Mouse (Mus musculus): ENCODE measurements at regions not wholly inside any gene's neighbourhood (a gene's known extent, or its start where the extent isn't known, plus 50 kb on each side); places are given as distances from the start of the nearest gene placed in this dataset.
A peak's percentile ranks its signal among the peaks of the same experiment; 100 is the strongest.

GRCm38 (mm10) chr14:58253369-58253968, 183.1 kb downstream of the Fgf9 start:
- DNase-seq (ENCODE audit: low read depth, low spot score): no peak

- DNase-seq (ENCODE audit: low read depth, low spot score): no peak
Measured at GRCm38 (mm10) chr14:58225869-58226268, 155.5 kb downstream of the Fgf9 start.

GRCm38 (mm10) chr14:58224419-58224818, 154.1 kb downstream of the Fgf9 start:
- DNase-seq (ENCODE audit: low read depth, low spot score): peak; percentile 16

GRCm38 (mm10) chr14:58208401-58208800, 138.1 kb downstream of the Fgf9 start:
- DNase-seq (ENCODE audit: low read depth, low spot score): no peak

GRCm38 (mm10) chr14:58202607-58203295, 132.4 kb downstream of the Fgf9 start:
- DNase-seq (ENCODE audit: low read depth, low spot score): peak; percentile 72

- no peak for DNase-seq (ENCODE audit: low read depth, low spot score)
Measured at GRCm38 (mm10) chr14:58189948-58190347, 119.6 kb downstream of the Fgf9 start.

- no peak for DNase-seq (ENCODE audit: low read depth, low spot score)
Measured at GRCm38 (mm10) chr14:58182869-58183268, 112.5 kb downstream of the Fgf9 start.

GRCm38 (mm10) chr14:58180724-58181123, 110.4 kb downstream of the Fgf9 start:
- no peak for DNase-seq (ENCODE audit: low read depth, low spot score)

GRCm38 (mm10) chr14:58175651-58176363, 105.5 kb downstream of the Fgf9 start:
- no peak for DNase-seq (ENCODE audit: low read depth, low spot score)

- no peak for DNase-seq (ENCODE audit: low read depth, low spot score)
Measured at GRCm38 (mm10) chr14:58174512-58174911, 104.2 kb downstream of the Fgf9 start.

GRCm38 (mm10) chr14:58168920-58169319, 98.6 kb downstream of the Fgf9 start:
- no peak for DNase-seq (ENCODE audit: low read depth, low spot score)

Measured in brain, adult 2 months (tissue).